Mouse (Mus musculus) stomach, embryonic 16.5 days (tissue): ENCODE data around the gene Trim61. TPM values are rescaled to one million over a fixed set of nuclear protein-coding genes. Genes with fewer than 3 reads are reported as not detected.

Experiments used
- ATAC-seq: fragments of 200-750 bp; cut with Nextera tagmentation; 2 replicates; pipeline ENCODE4 v1.8.0; 2017; ENCODE audit warnings: moderate number of reproducible peaks, moderate TSS enrichment; ENCODE audit not compliant: insufficient read depth, low FRiP score
- H3K27ac ChIP-seq: fragments of 300-500 bp; sonication (generic); 2 replicates; pipeline ENCODE4 v1.5.1; 2014; ENCODE audit warnings: low read length
- H3K27me3 ChIP-seq: fragments of 300-500 bp; sonication (generic); 2 replicates; pipeline ENCODE4 v1.6.1; 2014; ENCODE audit warnings: low read length, control low read depth, mixed read lengths; ENCODE audit not compliant: control insufficient read depth, insufficient read depth
- H3K36me3 ChIP-seq: fragments of 300-500 bp; sonication (generic); 2 replicates; pipeline ENCODE4 v1.6.1; 2014; ENCODE audit warnings: low read length; ENCODE audit not compliant: control insufficient read depth, insufficient read depth
- H3K4me1 ChIP-seq: fragments of 300-500 bp; sonication (generic); 2 replicates; pipeline ENCODE4 v1.6.1; 2014; ENCODE audit warnings: low read length, control low read depth, mixed read lengths; ENCODE audit not compliant: control insufficient read depth, insufficient read depth
- H3K4me2 ChIP-seq: fragments of 300-500 bp; sonication (generic); 2 replicates; pipeline ENCODE4 v1.6.1; 2014; ENCODE audit warnings: low read depth, low read length, mixed read lengths
- H3K4me3 ChIP-seq: fragments of 300-500 bp; sonication (generic); replicated peaks from 2 replicates; pipeline ENCODE4 v1.5.1; 2014; ENCODE audit warnings: mild to moderate bottlenecking, low read length
- H3K9ac ChIP-seq: fragments of 300-500 bp; sonication (generic); 2 replicates; pipeline ENCODE4 v1.6.1; 2014; ENCODE audit warnings: low read length
- H3K9me3 ChIP-seq: fragments of 300-500 bp; sonication (generic); replicated peaks from 2 replicates; pipeline ENCODE4 v1.6.1; 2016; ENCODE audit warnings: low read length, control low read depth; ENCODE audit not compliant: control insufficient read depth
- WGBS: fragments of 180-500 bp; shearing (Covaris S2); extraction: QIAGEN DNeasy Blood & Tissue Kit; methylation state at CpG from one replicate; pipeline ENCODE4 v1.1.7; 2014; 5-methylcytosine and 5-hydroxymethylcytosine counted together
- polyA plus RNA-seq: library from polyadenylated mRNA; unstranded; fragments of >200 nt; fragmentation: Nextera tagmentation; extraction: Ambion mirVana; gene quantifications from 2 replicates; pipeline ENCODE4 v1.2.1, GENCODE M21; 2015

Trim61 gene
- 0.06 TPM in 1 of 2 replicates, not detected in the other for polyA plus RNA-seq

- Histone ChIP-seq H3K27me3 (no peaks in the 10 kb centered on the region), H3K4me3 (no peak within 1 kb of the TSS), H3K4me2 (no peak within 1 kb of the TSS), H3K4me1 (no peaks in the 10 kb centered on the region), H3K36me3 (no peaks in the 10 kb centered on the region), H3K9me3 (no peaks in the 10 kb centered on the region), H3K9ac (no peak within 1 kb of the TSS), H3K27ac (no peak within 1 kb of the TSS)
- 88% methylated on average over 8 of the region's 8 CpGs for whole genome bisulfite sequencing
- no peak for ATAC-seq
Observed at GRCm38 (mm10) chr8:65018423-65018822, at the start of gene Trim61, which contains the start of gene Trim60. TSS of gene Trim61 (minus strand) at chr8:65018523. TSS of gene Trim60 (minus strand) at chr8:65018584.

GRCm38 (mm10) chr8:65067694-65068472 is 49.6 kb upstream of the Trim61 start:
- no peaks in the 10 kb centered on the region for H3K27me3 ChIP-seq
- H3K4me1 ChIP-seq: no peaks in the 10 kb centered on the region
- H3K36me3 ChIP-seq: no peaks in the 10 kb centered on the region
- no peak overlapping the region for H3K4me3 ChIP-seq
- no peak overlapping the region for H3K27ac ChIP-seq
- H3K9me3 ChIP-seq: no peaks in the 10 kb centered on the region
- H3K9ac ChIP-seq: no peak overlapping the region
- no peak for ATAC-seq
- WGBS: 42% methylated on average over 10 of the region's 10 CpGs
- no peak overlapping the region for H3K4me2 ChIP-seq

- Histone ChIP-seq H3K27me3 (no peaks in the 10 kb centered on the region), H3K4me2 (no peak overlapping the region), H3K9me3 (no peaks in the 10 kb centered on the region), H3K4me1 (no peaks in the 10 kb centered on the region), H3K9ac (no peak overlapping the region), H3K36me3 (no peaks in the 10 kb centered on the region), H3K27ac (no peak overlapping the region), H3K4me3 (no peak overlapping the region)
- ATAC-seq: no peak
- WGBS: 92% methylated on average over 4 of the region's 4 CpGs
Observed at GRCm38 (mm10) chr8:65067031-65067430, 48.7 kb upstream of the Trim61 start.

GRCm38 (mm10) chr8:65065622-65066021 is 47.3 kb upstream of the Trim61 start:
- no peak for ATAC-seq
- Histone ChIP-seq H3K9ac (no peak overlapping the region), H3K4me1 (no peaks in the 10 kb centered on the region), H3K27me3 (no peaks in the 10 kb centered on the region), H3K9me3 (no peaks in the 10 kb centered on the region), H3K36me3 (no peaks in the 10 kb centered on the region), H3K4me2 (no peak overlapping the region), H3K4me3 (no peak overlapping the region), H3K27ac (no peak overlapping the region)
- 97% methylated on average over 3 of the region's 3 CpGs for WGBS

- Histone ChIP-seq H3K9me3 (no peaks in the 10 kb centered on the region), H3K9ac (no peak overlapping the region), H3K27me3 (no peaks in the 10 kb centered on the region), H3K4me3 (no peak overlapping the region), H3K4me1 (no peaks in the 10 kb centered on the region), H3K27ac (no peak overlapping the region), H3K36me3 (no peaks in the 10 kb centered on the region), H3K4me2 (no peak overlapping the region)
- 57% methylated on average over 2 of the region's 2 CpGs for WGBS
- ATAC-seq: no peak
Observed at GRCm38 (mm10) chr8:65064071-65064470, 45.7 kb upstream of the Trim61 start.

- Histone ChIP-seq H3K36me3 (no peaks in the 10 kb centered on the region), H3K4me3 (no peak overlapping the region), H3K9ac (no peak overlapping the region), H3K4me1 (no peaks in the 10 kb centered on the region), H3K27ac (no peak overlapping the region), H3K27me3 (no peaks in the 10 kb centered on the region), H3K9me3 (no peaks in the 10 kb centered on the region), H3K4me2 (no peak overlapping the region)
- WGBS: 80% methylated on average over 4 of the region's 4 CpGs
- ATAC-seq: no peak
Observed at GRCm38 (mm10) chr8:65062195-65062594, 43.9 kb upstream of the Trim61 start.

GRCm38 (mm10) chr8:65056722-65057121 is 38.4 kb upstream of the Trim61 start:
- Histone ChIP-seq H3K4me3 (no peak overlapping the region), H3K9me3 (no peaks in the 10 kb centered on the region), H3K4me2 (no peak overlapping the region), H3K27me3 (no peaks in the 10 kb centered on the region), H3K27ac (no peak overlapping the region), H3K36me3 (no peaks in the 10 kb centered on the region), H3K4me1 (no peaks in the 10 kb centered on the region), H3K9ac (no peak overlapping the region)
- 87% methylated on average over 4 of the region's 4 CpGs for WGBS
- ATAC-seq: no peak

- no peaks in the 10 kb centered on the region for H3K36me3 ChIP-seq
- no peak overlapping the region for H3K27ac ChIP-seq
Observed at GRCm38 (mm10) chr8:65053968-65054367, 35.6 kb upstream of the Trim61 start.

GRCm38 (mm10) chr8:65053554-65053953 is 35.2 kb upstream of the Trim61 start:
- Histone ChIP-seq H3K4me1 (no peaks in the 10 kb centered on the region), H3K9ac (no peak overlapping the region), H3K9me3 (no peaks in the 10 kb centered on the region), H3K36me3 (no peaks in the 10 kb centered on the region), H3K4me3 (no peak overlapping the region), H3K4me2 (no peak overlapping the region), H3K27me3 (no peaks in the 10 kb centered on the region), H3K27ac (no peak overlapping the region)
- ATAC-seq: no peak
- WGBS: 86% methylated on average over 3 of the region's 3 CpGs

More at GRCm38 (mm10) chr8:65053968-65054367, 35.6 kb upstream of the Trim61 start:
- Histone ChIP-seq H3K4me3 (no peak overlapping the region), H3K4me1 (no peaks in the 10 kb centered on the region), H3K9ac (no peak overlapping the region), H3K27me3 (no peaks in the 10 kb centered on the region), H3K4me2 (no peak overlapping the region), H3K9me3 (no peaks in the 10 kb centered on the region)
- 43% methylated on average over 5 of the region's 5 CpGs for WGBS
- no peak for ATAC-seq
